Mouse (Mus musculus) heart, adult 2 months (tissue): ENCODE results near the gene Adcy10.

Source experiments
- CTCF ChIP-seq: fragments of 200-600 bp; IDR thresholded peaks from 2 replicates; pipeline ENCODE4 v1.8.1; 2022; ENCODE audit warnings: antibody characterized with exemption, mild to moderate bottlenecking, moderate library complexity
- POLR2A ChIP-seq: fragments of 200-500 bp; IDR thresholded peaks from 2 replicates; pipeline ENCODE4 v1.6.1; 2011; ENCODE audit warnings: mild to moderate bottlenecking, low read depth, low read length, control low read depth; ENCODE audit not compliant: insufficient read depth

GRCm38 (mm10) chr1:165581255-165581654 is 96.3 kb downstream of the Adcy10 start:
- no peak for TF ChIP-seq CTCF
- TF ChIP-seq POLR2A, result no peak
